Mouse (Mus musculus) layer of hippocampus, postnatal 25 days (tissue): ENCODE results near the gene Gm11127. TPM values are rescaled to one million over a fixed set of nuclear protein-coding genes. Genes with fewer than 3 reads are reported as not detected.
"Not testable (repeated sequence)": the region's sequence is repeated elsewhere in the genome, so short reads cannot be mapped to it uniquely, and the experiment has no call there.

Experiments
- DNase-seq, 2 experiments: peaks; one replicate each; pipeline ENCODE4 v3.0.0; 2022; ENCODE audit warnings: mixed read lengths in 2 of 2, low spot score in 1 of 2; ENCODE audit errors: extremely low spot score in 1 of 2
- total RNA-seq, 2 experiments: library from RNA; stranded (reverse); gene quantifications; 2 replicates each; pipeline ENCODE4 v1.2.3; 2021

The Gm11127 gene
- total RNA-seq = 1 to 10 TPM; 1.1 to 1.2 TPM

GRCm38 (mm10) chr17:36058362-36058761, at the start of gene Gm11127:
Gene Gm11127 (minus strand): TSS chr17:36058371.
- not testable (repeated sequence) for DNase-seq

- not testable (repeated sequence) for DNase-seq
Measured at GRCm38 (mm10) chr17:36102091-36102490, 43.9 kb upstream of the Gm11127 start.

- not testable (repeated sequence) for DNase-seq
Measured at GRCm38 (mm10) chr17:36099603-36100002, 41.4 kb upstream of the Gm11127 start.

- DNase-seq = no peak
Measured at GRCm38 (mm10) chr17:36093936-36094335, 35.8 kb upstream of the Gm11127 start.

- not testable (repeated sequence) for DNase-seq
Measured at GRCm38 (mm10) chr17:36092520-36092919, 34.3 kb upstream of the Gm11127 start.

GRCm38 (mm10) chr17:36091933-36092332, 33.8 kb upstream of the Gm11127 start:
- not testable (repeated sequence) for DNase-seq

- DNase-seq = not testable (repeated sequence)
Measured at GRCm38 (mm10) chr17:36085976-36086375, 27.8 kb upstream of the Gm11127 start.

- DNase-seq = no peak
Measured at GRCm38 (mm10) chr17:36083870-36084451, 25.8 kb upstream of the Gm11127 start.

- DNase-seq = no peak
Measured at GRCm38 (mm10) chr17:36083266-36083869, 25.2 kb upstream of the Gm11127 start.

- not testable (repeated sequence) for DNase-seq
Measured at GRCm38 (mm10) chr17:36082519-36083232, 24.5 kb upstream of the Gm11127 start.

- not testable (repeated sequence) for DNase-seq
Measured at GRCm38 (mm10) chr17:36081901-36082300, 23.7 kb upstream of the Gm11127 start.

GRCm38 (mm10) chr17:36060829-36061228, 2.7 kb upstream of the Gm11127 start:
- peak; percentile 78 to 98 for DNase-seq

GRCm38 (mm10) chr17:36057927-36058326, 244 bp downstream of the Gm11127 start:
- DNase-seq = not testable (repeated sequence)

GRCm38 (mm10) chr17:36043286-36043685, 14.9 kb downstream of the Gm11127 start:
- no peak for DNase-seq

GRCm38 (mm10) chr17:36042610-36043169, 15.5 kb downstream of the Gm11127 start, which contains the start of the genes H2-T22 and Gm6034:
Gene H2-T22 (minus strand): TSS chr17:36042747.
Gene Gm6034 (plus strand): TSS chr17:36042961.
- peak; percentile 36 to 48 for DNase-seq

GRCm38 (mm10) chr17:36042055-36042454, 16.1 kb downstream of the Gm11127 start:
- DNase-seq = not testable (repeated sequence)

GRCm38 (mm10) chr17:36040604-36041003, 17.6 kb downstream of the Gm11127 start:
- not testable (repeated sequence) for DNase-seq

- DNase-seq = not testable (repeated sequence)
Measured at GRCm38 (mm10) chr17:36036126-36036525, 22.0 kb downstream of the Gm11127 start.

- DNase-seq = peak; percentile 28 to 40
Measured at GRCm38 (mm10) chr17:36035010-36035638, 23.0 kb downstream of the Gm11127 start.

GRCm38 (mm10) chr17:36034524-36034923, 23.6 kb downstream of the Gm11127 start:
- not testable (repeated sequence) for DNase-seq
